Mouse (Mus musculus) left cerebral cortex, adult 8-10 months (tissue): ENCODE data around the gene Hoxc9. TPM values are rescaled to one million over a fixed set of nuclear protein-coding genes. Genes with fewer than 3 reads are reported as not detected.

Source experiments
- DNase-seq, 2 experiments: peaks; one replicate each; pipeline ENCODE4 v3.0.0; 2022; ENCODE audit warnings: low spot score in 2 of 2
- total RNA-seq, 4 experiments: library from RNA; stranded (reverse); gene quantifications; 2 replicates each; pipeline ENCODE4 v1.2.4; 2022

The Hoxc9 gene
- total RNA-seq, 4 experiments from 2014 or later = not detected

DNA sequence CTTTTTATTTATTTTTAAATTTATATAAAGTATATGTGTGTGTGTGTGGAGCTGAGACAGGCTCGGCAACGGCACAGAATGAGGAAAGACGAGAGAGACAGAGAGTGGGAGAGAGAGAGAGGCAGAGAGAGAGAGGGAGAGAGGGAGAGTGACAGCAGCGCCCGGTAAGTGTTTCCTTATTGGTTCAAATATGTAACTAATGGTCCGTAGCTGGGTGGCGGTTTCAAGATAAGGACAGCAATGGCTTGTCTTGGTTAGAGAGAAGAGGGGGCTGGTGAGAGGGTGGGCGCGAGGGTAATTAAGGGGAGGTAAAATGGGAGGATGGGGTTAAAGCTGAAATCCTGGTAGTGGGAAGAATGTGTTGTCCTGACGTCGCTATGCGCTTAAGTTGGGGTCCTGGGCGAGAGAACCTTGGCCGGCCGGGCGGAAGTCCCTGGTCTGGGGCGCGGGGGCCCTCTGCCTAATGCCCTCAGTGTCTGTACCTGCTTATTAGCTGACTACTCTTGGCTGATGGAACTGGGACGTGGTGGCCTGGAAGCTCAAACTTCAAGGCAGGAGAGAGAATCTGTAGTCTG lies 22.5 kb downstream of the Hoxc9 start:
- DNase-seq = no peak

DNA sequence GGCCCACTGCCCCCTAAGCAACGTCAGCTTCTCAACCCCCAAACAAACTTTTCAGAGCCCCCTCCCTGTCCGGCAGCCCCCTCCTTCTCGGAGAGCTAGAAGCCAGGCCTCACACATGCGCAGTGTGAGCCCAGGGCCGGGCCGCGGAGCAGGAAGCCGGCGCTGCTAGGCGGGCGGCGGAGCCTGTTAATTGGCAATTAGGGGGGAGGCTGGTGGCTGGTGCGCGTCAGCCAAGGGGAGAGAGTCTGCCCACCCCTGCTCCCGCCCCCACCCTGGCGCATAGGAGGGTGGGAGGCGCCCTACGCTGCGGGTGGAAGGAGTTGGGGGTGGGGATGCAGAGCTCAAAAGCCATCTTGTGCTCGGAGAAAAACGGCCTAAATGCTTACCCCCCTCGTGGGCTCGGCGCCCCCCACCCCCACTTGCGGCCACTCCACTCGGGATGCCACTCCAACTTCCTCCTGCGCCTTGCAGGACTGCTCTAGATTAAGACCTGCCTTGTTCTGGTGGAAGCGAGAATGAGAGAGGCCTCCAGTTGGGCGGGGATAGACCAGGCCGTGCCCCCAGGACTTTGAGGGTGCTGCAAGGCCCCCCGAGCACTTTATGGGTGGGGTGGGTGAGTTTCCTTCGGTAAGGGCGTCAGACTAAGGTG lies 23.1 kb downstream of the Hoxc9 start:
- DNase-seq = no peak

DNA sequence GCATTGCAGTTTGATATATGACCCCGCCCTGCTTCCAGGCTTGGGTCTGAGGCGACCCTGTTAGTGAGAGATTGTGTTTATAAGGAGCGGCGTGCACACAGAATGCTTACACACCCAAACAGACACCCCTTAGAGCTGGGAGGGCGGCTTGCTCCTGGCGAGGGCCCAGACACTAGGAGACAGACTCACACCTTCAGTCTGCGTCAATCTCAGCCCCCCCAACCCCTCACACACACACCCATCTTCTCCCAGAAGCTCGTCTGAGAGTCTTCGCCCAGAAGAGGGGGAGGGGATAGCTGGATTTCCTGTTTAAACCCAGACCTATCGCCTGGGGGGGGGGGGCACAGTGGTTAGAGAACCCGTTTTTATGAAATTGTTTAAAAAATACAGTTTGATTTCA lies 23.7 kb downstream of the Hoxc9 start:
- DNase-seq = no peak

DNA sequence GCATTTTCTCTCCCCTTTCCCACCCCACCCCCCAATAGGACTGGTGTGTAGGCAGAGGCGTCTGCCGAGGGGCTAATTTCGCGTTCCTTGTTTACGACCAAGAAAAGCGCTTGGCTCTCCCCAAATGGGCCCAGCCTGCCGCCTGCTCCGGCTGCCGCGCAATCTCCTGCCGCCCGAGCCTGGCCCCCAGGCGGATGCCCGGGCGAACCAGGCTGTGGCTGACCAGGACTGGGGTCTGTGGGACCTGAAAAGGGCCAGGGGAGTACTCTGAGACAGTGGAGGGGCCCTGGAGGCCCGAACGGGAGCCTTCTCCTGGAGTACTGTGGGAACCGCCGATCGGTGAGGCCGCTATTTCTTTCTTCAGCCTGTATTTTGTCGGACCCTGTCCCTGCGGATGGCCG lies 24.3 kb downstream of the Hoxc9 start:
- DNase-seq = no peak

DNA sequence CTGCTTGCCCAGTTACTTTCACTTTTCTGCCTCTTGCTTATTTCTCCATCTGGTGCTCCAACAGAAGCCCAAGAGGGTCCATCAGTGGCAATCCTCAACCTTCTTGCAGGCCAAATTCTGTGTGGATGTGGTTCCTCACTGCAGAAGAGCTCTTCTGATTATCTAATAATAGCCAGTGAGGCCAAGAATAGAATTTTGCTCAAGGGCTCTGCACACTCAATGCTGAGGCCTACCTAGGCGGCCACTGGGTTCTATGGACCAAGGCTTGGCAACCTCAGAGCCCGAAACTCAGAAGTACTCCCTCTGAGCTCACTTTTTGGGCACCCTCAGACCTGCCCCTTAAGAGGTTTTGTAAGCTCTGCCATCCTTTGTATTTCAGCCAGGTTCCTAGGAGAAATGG lies 25.1 kb downstream of the Hoxc9 start:
- no peak for DNase-seq

DNA sequence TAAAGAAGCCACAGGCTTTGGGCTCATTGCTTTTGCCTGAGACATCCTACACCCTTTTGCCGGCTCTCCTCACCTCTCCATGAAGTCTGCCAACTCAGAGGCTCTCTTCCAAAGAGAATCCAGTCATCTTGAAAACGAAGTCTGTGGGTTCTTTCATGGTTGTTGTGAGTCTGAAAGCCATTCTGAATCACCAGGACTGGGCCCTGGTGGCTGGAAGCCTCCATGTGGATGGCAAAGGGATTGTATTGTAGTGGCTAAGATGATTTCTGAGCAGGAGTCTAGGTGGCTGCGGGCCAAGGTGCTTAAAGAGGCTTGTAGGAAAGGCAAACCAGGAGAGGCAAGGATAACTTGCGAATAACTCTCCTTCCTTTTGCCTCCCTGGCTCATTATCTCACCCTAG lies 25.9 kb downstream of the Hoxc9 start:
- DNase-seq = no peak

DNA sequence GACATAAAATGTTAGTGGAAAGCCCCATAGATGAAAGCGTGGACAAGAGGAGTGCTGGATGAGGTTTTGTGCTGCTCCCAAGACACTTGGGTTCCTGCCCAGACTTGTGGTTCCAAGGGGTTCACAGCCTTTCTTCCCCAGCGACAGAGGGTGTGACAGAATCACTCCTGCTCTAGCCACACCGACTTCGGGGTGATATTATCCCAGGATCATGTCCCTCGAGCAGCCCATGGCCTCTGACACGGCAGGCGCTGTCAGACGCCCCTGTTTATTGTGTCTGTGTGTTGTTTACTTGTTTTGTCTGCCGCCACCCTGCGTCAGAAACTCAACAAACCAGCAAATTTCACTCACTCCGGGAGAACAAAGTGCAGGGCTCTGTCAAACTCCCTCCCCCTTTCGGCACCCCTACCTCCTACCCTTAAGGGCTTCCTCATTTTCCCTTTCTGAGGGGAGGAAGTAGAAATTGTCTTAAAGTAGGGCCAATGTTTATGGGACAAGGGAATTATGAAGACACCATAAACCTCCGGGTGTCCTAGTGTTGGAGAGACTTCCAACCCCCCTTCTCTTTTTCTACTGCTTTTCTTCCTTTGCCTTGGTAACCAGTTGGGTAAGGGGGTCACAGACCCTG lies 26.7 kb downstream of the Hoxc9 start:
- DNase-seq = no peak

DNA sequence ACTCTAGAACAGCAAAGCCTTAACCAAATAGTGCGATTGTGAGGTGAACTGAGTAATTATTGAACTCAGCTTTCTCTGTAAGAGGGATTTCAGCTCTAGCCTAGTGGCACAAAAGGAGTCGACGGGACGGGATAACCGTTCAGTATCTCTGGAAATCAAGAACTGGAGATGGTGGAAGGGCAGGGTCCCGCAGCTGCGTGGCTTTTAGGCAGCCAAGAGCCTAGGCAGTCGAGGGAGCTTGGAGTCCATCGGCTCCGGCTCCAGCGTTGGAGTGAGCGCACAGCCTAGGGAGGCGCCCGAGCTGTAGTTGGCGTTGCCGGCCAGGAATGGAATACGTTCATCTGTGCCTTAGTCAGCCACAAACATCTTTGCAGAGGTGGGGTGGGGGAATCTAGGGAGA lies 29.1 kb downstream of the Hoxc9 start:
- DNase-seq = no peak

DNA sequence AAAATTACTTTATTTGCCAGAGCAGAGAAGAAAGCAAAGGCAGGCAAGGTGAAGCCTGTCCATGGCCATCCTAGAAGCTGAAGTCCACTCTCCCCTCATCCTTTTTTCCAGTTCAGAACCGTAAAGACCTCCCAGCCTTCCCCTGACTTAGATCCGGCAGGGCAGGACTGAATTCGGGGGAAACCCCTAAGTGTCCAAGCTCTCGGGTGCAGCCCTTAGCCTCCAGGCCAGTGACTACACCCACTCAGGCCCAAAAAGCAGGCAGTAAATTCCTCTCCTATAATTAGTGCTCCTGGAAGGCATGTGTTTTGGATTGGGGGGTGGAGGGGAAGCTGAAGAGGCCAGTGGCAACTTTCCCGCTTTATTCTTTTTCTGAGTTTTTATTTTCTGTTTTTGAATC lies 29.6 kb downstream of the Hoxc9 start:
- no peak for DNase-seq

DNA sequence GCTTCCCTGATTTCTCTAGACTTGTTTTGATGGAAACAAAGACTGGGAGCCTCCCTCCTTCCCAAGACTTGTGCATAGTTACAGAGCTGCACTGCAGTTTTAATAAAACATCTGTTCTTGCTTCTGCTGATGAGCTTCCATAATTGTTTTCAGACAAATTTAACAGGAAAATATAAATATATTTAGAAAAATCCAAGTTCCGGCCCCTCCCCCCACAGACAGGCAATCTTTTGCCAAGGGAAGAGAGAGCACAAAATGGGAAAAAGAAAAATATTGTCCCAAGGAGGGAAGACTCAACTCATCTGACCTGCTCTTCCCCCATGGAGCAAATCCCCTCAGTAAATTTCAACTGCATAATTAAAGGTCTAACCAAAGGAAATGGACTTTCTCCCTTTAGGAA lies 30.1 kb downstream of the Hoxc9 start:
- DNase-seq = no peak

DNA sequence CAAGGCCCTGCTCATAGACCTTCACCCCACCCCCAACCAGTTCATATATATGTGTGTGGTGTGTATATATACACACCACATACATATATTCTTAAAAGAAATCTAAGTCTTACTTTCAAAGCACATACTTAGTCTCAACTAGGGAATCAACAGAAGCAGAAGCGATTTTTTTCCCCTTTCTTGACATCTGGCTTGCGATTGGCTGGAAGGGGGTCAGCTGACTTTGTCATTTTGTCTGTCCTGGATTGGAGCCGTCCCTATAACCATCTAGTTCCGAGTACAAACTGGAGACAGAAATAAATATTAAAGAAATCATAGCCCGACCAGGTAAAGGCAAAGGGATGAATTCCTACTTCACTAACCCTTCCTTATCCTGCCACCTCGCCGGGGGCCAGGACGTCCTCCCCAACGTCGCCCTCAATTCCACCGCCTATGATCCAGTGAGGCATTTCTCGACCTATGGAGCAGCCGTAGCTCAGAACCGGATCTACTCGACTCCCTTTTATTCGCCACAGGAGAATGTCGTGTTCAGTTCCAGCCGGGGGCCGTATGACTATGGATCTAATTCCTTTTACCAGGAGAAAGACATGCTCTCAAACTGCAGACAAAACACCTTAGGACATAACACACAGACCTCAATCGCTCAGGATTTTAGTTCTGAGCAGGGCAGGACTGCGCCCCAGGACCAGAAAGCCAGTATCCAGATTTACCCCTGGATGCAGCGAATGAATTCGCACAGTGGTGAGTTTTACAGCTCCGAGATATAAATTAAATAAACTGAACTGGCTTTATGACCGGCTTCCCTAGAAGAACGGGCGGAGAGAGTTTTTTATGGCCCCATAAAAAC lies 33.2 kb downstream of the Hoxc9 start:
- DNase-seq = no peak

DNA sequence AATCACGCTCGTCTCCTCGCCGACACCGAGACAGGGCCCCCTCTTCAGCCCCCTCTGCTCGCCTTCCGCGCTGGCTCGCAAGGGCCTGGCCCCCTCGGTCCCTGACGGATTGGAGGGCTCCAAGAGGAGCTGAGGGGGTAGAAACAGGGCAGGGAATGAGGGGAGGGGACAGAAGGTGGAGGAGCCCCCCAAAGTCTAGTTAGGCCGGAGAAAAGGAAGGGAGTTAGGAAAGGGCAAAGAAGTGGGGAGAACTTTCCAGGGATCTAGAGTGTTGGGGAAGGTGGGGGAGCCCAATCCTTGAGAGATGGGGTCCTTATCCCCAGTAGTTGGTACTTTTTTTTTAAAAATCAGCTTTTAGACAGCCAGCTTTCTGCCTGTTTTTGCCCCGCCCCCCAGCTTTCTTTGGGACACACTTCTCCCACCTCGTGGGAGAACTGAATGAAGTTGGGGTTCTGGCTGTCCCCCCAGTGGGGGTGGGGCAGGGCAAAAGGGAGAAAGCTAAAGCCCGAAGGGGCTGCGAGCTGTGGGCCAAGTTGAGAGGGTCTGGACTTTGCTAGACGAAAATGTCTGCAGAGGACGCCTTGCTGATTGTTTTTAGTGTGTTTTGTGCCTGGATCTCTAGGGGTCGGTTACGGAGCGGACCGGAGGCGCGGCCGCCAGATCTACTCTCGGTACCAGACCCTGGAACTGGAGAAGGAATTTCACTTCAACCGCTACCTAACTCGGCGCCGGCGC lies 34.0 kb downstream of the Hoxc9 start:
- DNase-seq = no peak

DNA sequence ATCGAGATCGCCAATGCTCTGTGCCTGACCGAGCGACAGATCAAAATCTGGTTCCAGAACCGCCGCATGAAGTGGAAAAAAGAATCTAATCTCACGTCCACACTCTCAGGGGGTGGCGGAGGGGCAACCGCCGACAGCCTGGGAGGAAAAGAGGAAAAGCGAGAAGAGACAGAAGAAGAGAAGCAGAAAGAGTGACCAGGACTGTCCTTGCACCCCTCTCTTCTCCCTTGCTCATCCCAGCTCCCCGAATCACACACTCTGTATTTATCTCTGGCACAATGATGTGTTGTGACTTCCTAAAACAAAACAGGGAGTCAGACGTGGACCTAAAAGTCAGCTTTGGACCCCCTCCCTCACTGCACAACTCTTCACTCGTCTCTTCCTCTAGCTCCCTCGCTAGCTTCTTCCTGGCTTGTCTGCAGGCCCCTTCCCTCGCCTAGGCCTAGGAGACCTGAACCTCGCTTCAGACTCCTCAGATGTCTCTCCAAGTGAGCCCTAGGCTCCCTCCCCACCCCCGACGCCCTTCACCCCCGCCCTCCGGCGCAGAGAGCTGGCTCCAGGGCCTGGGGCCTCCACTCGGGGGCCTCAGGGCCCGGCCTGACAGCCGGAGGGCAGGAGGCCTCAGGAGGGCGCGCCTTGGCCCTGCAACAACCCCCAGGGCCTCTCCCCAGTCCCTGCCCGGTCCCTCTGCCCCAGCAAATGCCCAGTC lies 34.8 kb downstream of the Hoxc9 start:
- no peak for DNase-seq

DNA sequence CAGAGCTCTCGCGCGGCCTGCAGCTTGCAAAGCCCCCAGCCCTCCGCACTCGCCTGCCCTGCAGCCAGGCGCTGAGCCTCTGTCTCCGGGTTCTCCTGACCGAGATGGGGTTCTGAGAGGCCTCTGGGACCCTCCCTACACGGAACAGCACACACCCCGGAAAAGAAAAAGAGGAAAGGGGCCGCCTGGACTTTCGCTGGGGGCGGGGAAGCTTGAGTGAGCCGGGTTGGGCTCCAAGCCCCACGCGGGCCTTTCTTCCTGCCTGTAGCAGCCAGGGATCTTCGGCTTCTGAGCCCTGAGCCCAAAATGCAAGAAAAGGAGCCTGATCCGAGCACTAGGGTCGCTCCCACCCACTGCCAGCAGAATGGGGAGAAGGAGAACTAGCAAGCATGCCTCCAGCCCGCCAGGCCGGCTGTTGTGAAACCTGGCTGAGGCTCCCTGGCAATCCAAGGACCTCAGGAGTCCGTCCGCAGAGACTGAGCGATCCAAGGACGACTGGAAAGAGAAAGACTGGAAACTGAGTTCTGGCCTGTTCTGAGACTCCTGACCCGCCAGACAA lies 35.8 kb downstream of the Hoxc9 start:
- no peak for DNase-seq

DNA sequence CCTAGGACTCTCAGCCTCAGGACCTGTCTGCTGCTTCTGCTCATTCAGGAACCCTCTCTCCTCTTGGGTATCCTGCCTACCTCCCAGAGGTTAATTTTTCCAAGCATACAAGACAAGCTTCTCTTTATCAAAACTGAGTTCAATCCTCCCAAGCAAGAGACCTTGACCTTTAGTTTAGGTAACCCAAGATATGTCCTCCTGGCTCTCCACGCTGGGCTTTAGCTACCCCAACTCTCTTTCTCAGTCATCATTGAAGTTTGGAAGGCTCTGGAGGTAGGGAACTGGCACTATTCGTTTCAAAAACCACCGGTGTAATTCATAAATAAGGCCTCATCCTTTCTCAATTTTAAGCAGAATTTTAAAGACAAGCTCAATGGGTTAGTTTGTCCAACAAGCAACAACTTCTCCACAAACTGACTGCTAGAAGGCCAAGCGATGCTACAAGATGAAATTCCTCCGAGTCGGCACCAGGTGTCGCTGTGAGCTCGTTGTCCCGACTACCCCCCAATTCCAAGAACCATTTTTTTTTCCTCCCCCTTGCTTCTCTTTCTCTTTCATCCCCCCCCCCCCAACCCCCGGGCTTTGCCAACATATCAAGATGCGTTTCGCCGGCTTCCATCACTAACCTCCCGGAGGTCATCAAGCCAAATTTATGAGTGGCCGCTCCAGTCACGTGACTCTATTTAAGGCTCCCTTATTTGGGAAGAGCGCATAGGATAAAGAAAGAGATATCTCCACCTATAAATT lies 37.2 kb downstream of the Hoxc9 start:
- no peak for DNase-seq

DNA sequence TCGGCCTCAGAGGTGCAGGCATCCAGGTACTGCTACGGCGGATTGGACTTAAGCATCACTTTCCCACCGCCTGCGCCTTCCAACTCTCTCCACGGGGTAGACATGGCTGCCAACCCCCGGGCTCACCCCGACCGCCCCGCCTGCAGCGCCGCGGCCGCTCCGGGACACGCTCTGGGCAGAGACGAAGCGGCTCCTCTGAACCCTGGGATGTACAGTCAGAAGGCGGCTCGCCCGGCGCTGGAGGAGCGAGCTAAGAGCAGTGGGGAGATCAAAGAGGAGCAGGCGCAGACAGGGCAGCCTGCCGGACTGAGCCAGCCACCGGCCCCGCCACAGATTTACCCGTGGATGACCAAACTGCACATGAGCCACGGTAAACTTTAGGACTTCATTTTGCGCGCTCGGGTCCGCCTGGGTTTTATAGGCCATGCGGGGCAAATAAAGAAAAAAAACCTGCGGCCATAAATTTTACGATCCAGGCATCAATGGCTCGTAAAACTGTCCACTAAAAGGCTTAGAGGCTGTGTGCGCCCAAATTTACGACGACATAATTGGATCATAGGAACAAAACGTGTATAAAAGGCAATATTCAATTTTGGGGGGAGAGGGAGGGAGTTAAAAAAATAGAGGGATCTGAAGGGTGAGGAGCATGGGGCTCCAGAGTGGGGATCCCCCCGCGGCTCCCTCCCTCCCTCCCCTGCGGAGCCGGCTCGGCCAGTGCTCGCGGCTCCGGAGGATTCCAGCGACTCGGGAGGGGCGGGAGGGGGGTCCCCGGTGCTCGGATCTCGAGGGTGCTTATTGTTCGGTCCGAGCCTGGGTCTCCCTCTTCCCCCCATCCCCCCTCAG lies 38.1 kb downstream of the Hoxc9 start:
- DNase-seq = no peak

DNA sequence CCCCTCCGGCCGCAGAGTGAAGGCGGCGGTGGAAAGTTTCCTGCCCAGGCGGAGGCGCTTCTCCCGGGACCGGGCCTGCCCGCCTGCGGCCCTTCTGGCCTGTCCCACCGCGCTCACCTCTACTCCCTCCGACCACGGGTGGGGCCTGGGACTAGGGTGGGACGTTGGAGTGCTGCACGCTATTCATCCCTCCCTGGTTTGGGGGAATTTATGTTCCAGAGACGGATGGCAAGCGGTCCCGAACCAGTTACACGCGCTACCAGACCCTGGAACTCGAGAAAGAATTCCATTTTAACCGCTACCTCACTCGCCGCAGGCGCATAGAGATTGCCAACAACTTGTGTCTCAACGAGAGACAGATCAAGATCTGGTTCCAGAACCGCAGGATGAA lies 38.8 kb downstream of the Hoxc9 start:
- DNase-seq = no peak

DNA sequence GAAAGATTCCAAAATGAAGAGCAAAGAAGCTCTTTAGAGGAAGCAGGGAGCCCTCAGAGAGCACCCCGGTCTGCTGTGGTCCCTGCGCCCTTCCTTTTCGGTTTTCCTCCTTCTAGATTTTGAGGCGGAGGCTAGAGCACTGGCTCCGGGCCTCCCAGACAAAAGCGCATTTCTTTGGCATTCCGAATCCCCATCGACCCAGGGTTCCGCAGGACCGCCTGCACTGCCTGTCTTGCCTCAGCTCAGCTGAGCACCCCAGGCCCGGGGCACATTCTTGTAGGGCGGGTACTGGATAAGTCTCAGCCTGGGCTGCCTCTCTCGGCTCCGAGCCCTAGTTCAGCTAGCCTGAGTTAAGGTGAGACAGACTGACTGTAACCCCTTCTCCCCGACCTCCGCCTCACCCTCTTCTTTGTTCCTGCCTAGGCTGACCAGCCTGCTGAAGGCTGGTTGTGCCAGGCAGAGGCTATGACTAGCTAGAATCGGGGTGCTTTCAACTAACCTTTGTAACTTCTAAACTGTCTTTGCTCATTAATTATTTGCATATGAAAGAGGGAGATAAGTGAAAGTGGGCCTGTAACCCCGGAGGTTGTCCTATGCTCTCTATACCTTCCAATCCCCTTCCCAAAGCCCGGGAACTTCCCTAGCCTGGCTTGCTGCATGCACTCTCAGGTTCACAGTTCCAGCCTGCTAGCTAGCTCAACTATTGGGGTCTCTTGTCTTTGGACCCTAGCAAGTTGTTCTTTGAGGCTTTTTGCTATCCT lies 39.3 kb downstream of the Hoxc9 start:
- no peak for DNase-seq
